Mouse (Mus musculus): ENCODE results near the gene Rnf103. TPM values are rescaled to one million over a fixed set of nuclear protein-coding genes. Genes with fewer than 3 reads are reported as not detected.

Gene Rnf103
- polyA plus RNA-seq (2012) = 10.1 and 13.8 TPM in 2 replicates

- no peak for TF ChIP-seq GATA1 (IDR thresholded peaks at IDR 0.05; ENCODE audit: low read length)
Observed at GRCm38 (mm10) chr6:71493675-71494340, at the start of gene Rnf103. TSS of gene Rnf103 (plus strand) at chr6:71493894.

- no peak for TF ChIP-seq GATA1 (IDR thresholded peaks at IDR 0.05; ENCODE audit: low read length)
Observed at GRCm38 (mm10) chr6:71444756-71445155, 48.9 kb upstream of the Rnf103 start.

GRCm38 (mm10) chr6:71445560-71445959 is 48.1 kb upstream of the Rnf103 start:
- peak; percentile 17 for TF ChIP-seq GATA1 (IDR thresholded peaks at IDR 0.05; ENCODE audit: low read length)

GRCm38 (mm10) chr6:71452792-71453191 is 40.9 kb upstream of the Rnf103 start:
- no peak for TF ChIP-seq GATA1 (IDR thresholded peaks at IDR 0.05; ENCODE audit: low read length)

DNA sequence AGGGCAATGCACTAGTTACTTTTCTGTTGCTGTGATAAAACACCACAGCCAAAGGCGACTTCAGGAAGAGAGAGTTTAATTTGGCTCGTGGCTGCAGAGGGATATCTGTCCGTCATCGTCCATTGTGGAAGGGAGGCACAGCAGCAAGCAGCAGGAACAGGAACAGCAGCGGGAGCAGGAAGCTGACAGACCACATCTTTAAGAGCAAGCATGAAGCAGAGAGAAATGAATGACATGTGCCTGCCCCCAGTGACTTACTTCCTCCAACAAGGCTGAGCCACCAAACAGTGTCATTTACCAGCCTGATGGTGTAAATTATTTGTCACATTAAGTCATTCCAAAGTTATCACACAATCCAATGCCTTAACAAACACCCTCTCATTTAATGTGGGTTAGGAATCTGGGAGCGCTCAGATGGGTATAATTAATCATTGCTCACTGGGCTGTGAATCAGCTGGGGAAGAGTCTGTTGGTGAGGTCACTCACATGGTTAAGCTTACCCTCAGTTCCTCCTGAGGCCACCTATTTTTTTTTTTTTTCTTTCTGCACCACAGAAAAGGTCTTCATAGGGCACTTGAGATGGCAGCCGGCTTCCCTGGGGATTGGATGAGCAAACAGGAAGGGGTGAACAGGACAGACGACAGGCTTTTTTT is 35.6 kb upstream of the Rnf103 start:
- no peak for TF ChIP-seq GATA1 (IDR thresholded peaks at IDR 0.05; ENCODE audit: low read length)

- TF ChIP-seq GATA1 (IDR thresholded peaks at IDR 0.05; ENCODE audit: low read length) = no peak
Observed at GRCm38 (mm10) chr6:71465146-71465545, 28.5 kb upstream of the Rnf103 start.

- no peak for TF ChIP-seq GATA1 (IDR thresholded peaks at IDR 0.05; ENCODE audit: low read length)
Observed at GRCm38 (mm10) chr6:71467766-71468165, 25.9 kb upstream of the Rnf103 start.

GRCm38 (mm10) chr6:71469291-71469690 is 24.4 kb upstream of the Rnf103 start:
- no peak for TF ChIP-seq GATA1 (IDR thresholded peaks at IDR 0.05; ENCODE audit: low read length)

DNA sequence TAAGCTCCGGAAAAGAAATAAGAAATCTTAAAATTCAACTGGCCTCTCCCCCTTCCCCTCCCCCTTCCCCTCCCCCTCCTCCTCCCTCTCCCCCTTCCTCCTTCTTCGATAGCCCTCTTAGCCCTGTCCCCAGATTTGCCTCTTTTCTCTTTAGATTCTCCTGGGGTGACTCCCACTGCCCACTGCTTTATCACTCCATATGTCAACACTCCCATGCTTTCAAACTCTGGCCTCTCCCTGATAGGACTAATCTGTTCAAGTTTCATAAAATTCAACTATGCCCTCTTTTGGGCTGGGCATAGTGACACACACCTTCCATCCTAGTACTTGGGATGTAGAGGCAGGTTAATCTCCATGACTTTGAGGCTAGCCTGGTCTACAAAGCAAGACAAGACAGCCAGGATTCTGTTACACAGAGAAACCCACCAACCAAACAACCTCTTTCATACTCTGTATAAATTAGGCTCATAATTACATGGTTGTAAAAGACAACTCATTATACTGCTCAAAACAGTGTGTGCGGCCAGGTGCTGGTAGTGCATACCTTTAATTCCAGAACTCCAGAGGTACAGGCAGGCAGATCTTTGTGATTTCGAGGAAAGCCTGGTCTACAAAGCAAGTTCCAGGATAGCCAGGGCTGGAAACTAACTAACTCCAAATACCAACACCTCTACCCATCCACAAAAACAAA is 21.7 kb upstream of the Rnf103 start:
- no peak for TF ChIP-seq GATA1 (IDR thresholded peaks at IDR 0.05; ENCODE audit: low read length)

GRCm38 (mm10) chr6:71472786-71473185 is 20.9 kb upstream of the Rnf103 start:
- peak; percentile 3 for TF ChIP-seq GATA1 (IDR thresholded peaks at IDR 0.05; ENCODE audit: low read length)

- no peak for TF ChIP-seq GATA1 (IDR thresholded peaks at IDR 0.05; ENCODE audit: low read length)
Observed at GRCm38 (mm10) chr6:71475604-71476003, 18.1 kb upstream of the Rnf103 start.

DNA sequence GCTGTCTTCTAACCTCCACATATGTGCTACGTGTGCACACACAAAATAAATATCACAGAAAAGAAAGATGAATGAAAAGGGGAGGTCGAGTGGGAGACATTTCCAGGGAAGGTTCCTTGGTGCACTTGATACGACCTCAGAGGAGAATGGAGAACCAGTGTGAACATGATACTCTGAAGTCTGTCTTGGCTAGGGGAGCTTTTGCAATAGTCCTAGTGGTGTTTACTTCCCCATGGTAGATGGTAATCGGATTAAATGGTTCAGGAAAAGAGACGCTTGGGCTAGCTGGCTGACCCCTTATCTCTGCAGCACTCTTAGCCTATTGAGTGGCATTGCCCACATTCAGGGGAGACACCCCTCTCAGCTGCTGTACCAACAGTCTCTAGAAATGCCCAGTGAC is 16.9 kb upstream of the Rnf103 start:
- TF ChIP-seq GATA1 (IDR thresholded peaks at IDR 0.05; ENCODE audit: low read length) = no peak

GRCm38 (mm10) chr6:71480136-71480535 is 13.6 kb upstream of the Rnf103 start:
- TF ChIP-seq GATA1 (IDR thresholded peaks at IDR 0.05; ENCODE audit: low read length) = no peak

DNA sequence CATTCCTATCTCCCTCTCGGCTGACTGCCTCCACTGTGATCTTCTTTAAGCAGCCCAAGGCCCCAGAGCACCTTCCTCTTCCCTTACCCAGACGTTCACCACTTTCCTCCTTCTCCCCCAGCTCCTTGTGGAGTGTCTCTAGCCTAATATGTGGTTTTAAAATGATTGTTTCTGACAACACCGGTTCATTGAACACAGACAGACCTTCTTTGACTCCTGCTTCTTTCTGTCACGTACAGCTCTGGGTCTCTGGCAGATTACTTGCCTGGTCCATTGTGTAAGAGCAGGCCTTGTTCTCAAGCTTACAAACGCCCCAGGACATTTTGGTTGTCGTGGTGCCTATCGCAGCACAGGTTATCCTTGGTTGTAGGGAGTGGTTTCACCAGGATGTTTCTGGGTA is 12.6 kb upstream of the Rnf103 start:
- no peak for TF ChIP-seq GATA1 (IDR thresholded peaks at IDR 0.05; ENCODE audit: low read length)

- no peak for TF ChIP-seq GATA1 (IDR thresholded peaks at IDR 0.05; ENCODE audit: low read length)
Observed at GRCm38 (mm10) chr6:71485246-71485645, 8.4 kb upstream of the Rnf103 start.

- TF ChIP-seq GATA1 (IDR thresholded peaks at IDR 0.05; ENCODE audit: low read length) = no peak
Observed at GRCm38 (mm10) chr6:71486226-71486625, 7.5 kb upstream of the Rnf103 start.

GRCm38 (mm10) chr6:71486867-71487266 is 6.8 kb upstream of the Rnf103 start:
- TF ChIP-seq GATA1 (IDR thresholded peaks at IDR 0.05; ENCODE audit: low read length) = no peak
